Mouse (Mus musculus) fibroblast of lung, adult 2 months (primary cell): Measurements from ENCODE around the gene Mup14.
"Not testable (repeated sequence)": the region's sequence is repeated elsewhere in the genome, so short reads cannot be mapped to it uniquely, and the experiment has no call there.

Source experiments
- DNase-seq: peaks from one replicate; pipeline ENCODE4 v3.0.0-alpha.2; 2011; ENCODE audit warnings: low read depth

Mup14 gene

DNA sequence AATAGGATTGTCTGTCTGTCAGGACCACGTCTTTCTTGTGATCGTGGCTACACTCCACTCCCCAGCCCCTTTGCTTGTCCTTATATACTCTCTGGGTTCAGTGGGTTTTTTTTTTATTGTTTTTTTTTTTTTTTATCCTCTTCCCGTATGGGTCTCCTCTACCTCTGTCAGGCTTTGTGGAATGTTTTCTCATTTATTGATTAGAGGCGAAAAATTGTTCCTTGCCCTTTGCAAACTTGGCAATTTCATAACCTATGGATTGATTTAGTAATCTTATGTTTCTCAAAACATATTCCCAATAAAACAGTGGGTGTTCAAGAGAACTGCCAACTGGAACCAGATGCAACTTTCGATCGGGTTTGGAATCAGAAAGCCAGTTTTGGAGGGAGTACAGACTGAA, at the start of gene Mup14:
Gene Mup14, minus strand, starts transcription at position 101 of the 400 bp plus-strand sequence.
- DNase-seq = not testable (repeated sequence)

DNA sequence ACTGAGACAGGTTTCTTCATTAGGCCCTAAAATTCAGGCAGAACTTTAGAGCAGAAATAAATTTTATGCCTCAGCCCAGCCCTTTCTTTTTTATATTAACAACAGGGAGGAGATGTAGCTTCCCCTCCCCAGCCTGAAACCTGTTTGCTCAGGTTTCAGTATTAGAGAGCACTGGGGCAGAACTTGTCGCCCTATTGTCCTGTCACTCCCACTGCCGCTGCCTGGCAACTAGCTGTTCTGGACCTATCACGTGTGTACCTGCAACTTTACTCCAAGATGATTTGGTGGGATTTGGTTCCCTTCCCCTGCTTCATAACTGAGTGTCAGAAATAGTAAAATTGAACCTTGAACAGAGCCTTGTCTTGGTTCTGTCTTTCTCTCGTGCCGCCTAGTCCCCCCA, 34.3 kb upstream of the Mup14 start:
- DNase-seq = not testable (repeated sequence)
